Mouse (Mus musculus) liver, postnatal 0 days (tissue): ENCODE results near the gene Rnf43. TPM values are rescaled to one million over a fixed set of nuclear protein-coding genes. Genes with fewer than 3 reads are reported as not detected.

Experiments used
- ATAC-seq: fragments of 200-750 bp; cut with Nextera tagmentation; 2 replicates; pipeline ENCODE4 v1.8.0; 2017; ENCODE audit warnings: mild to moderate bottlenecking, moderate library complexity
- DNase-seq: peaks from one replicate; pipeline ENCODE4 v3.0.0-alpha.2; 2016
- H3K27ac ChIP-seq: fragments of 300-500 bp; sonication (generic); 2 replicates; pipeline ENCODE4 v1.5.1; 2014; ENCODE audit warnings: antibody characterized with exemption, moderate library complexity, mild to moderate bottlenecking, low read depth
- H3K27me3 ChIP-seq: fragments of 300-500 bp; sonication (generic); 2 replicates; pipeline ENCODE4 v1.6.1; 2014; ENCODE audit warnings: low read length, control low read depth, mixed read lengths; ENCODE audit not compliant: insufficient read depth
- H3K36me3 ChIP-seq: fragments of 300-500 bp; sonication (generic); replicated peaks from 2 replicates; pipeline ENCODE4 v1.6.1; 2014; ENCODE audit warnings: mild to moderate bottlenecking, control low read depth, low read length, moderate library complexity, mixed read lengths; ENCODE audit not compliant: insufficient read depth
- H3K4me1 ChIP-seq: fragments of 300-500 bp; sonication (generic); 2 replicates; pipeline ENCODE4 v1.6.1; 2014; ENCODE audit warnings: antibody characterized with exemption, mild to moderate bottlenecking, control low read depth; ENCODE audit not compliant: insufficient read depth
- H3K4me2 ChIP-seq: fragments of 300-500 bp; sonication (generic); 2 replicates; pipeline ENCODE4 v1.6.1; 2014; ENCODE audit warnings: low read depth, mild to moderate bottlenecking, low read length, moderate library complexity, mixed read lengths
- H3K4me3 ChIP-seq: fragments of 300-500 bp; sonication (generic); 2 replicates; pipeline ENCODE4 v1.5.1; 2014; ENCODE audit warnings: low read depth, low read length
- H3K9ac ChIP-seq: fragments of 300-500 bp; sonication (generic); replicated peaks from 2 replicates; pipeline ENCODE4 v1.6.1; 2014; ENCODE audit warnings: mild to moderate bottlenecking, moderate library complexity
- H3K9me3 ChIP-seq: fragments of 300-500 bp; sonication (generic); 2 replicates; pipeline ENCODE4 v1.6.1; 2016; ENCODE audit warnings: mild to moderate bottlenecking, control low read depth, low read length, mixed read lengths
- CTCF ChIP-seq: sonication (generic); IDR thresholded peaks from 2 replicates; pipeline ENCODE4 v1.5.1; 2016; ENCODE audit warnings: antibody characterized with exemption, low read depth
- EP300 ChIP-seq: IDR thresholded peaks from 2 replicates; pipeline ENCODE4 v1.6.1; 2016; ENCODE audit warnings: antibody characterized with exemption, low read depth, mild to moderate bottlenecking
- WGBS: fragments of 180-500 bp; shearing (Covaris S2); extraction: QIAGEN DNeasy Blood & Tissue Kit; methylation state at CpG from one replicate; pipeline ENCODE4 v1.1.7; 2014; ENCODE audit not compliant: insufficient replicate concordance; 5-methylcytosine and 5-hydroxymethylcytosine counted together
- polyA plus RNA-seq: library from polyadenylated mRNA; unstranded; fragments of >200 nt; fragmentation: Nextera tagmentation; extraction: Ambion mirVana; gene quantifications from 2 replicates; pipeline ENCODE4 v1.2.1, GENCODE M21; 2015

The Rnf43 gene
- polyA plus RNA-seq, 1 experiment from 2014 or later: 4.2 TPM

GRCm38 (mm10) chr11:87757001-87757954, 94.8 kb downstream of the Rnf43 start:
- peak; percentile 44 for DNase-seq
- H3K27ac ChIP-seq: peak overlapping the region; percentile 99

GRCm38 (mm10) chr11:87758161-87758911, 95.8 kb downstream of the Rnf43 start:
- H3K36me3 ChIP-seq: peaks cover 13% of the 10 kb centered on the region
- no peaks in the 10 kb centered on the region for H3K9me3 ChIP-seq
- DNase-seq (peak; percentile 37), ATAC-seq (0 out of 2 replicates have a peak, but pooled peaks have one; percentile 6)
- 45% methylated on average over 7 of the region's 7 CpGs for WGBS
- H3K4me2 ChIP-seq: peak overlapping the region; percentile 68
- peak overlapping the region; percentile 99; the same call in 1 of the 2 replicates for H3K27ac ChIP-seq
- TF ChIP-seq EP300: no peak
- no peak for TF ChIP-seq CTCF
- peak overlapping the region; percentile 92 for H3K4me3 ChIP-seq
- peaks cover 24% of the 10 kb centered on the region for H3K27me3 ChIP-seq
- H3K9ac ChIP-seq: peak overlapping the region; percentile 26; the same call in 1 of the 2 replicates
- H3K4me1 ChIP-seq: peaks cover 17% of the 10 kb centered on the region

More at GRCm38 (mm10) chr11:87757001-87757954, 94.8 kb downstream of the Rnf43 start:
- Histone ChIP-seq H3K9me3 (no peaks in the 10 kb centered on the region), H3K27me3 (peaks cover 13% of the 10 kb centered on the region), H3K4me2 (peak overlapping the region; percentile 68), H3K9ac (peak overlapping the region; percentile 94), H3K36me3 (peaks cover 13% of the 10 kb centered on the region), H3K4me1 (peaks cover 27% of the 10 kb centered on the region), H3K4me3 (peak overlapping the region; percentile 92)
- TF ChIP-seq CTCF: no peak
- 0 out of 2 replicates have a peak, but pooled peaks have one; percentile 33 for TF ChIP-seq EP300
- WGBS: 37% methylated on average over 25 of the region's 25 CpGs
- no peak for ATAC-seq

GRCm38 (mm10) chr11:87758957-87759608, 96.6 kb downstream of the Rnf43 start:
- Histone ChIP-seq H3K36me3 (peaks cover 13% of the 10 kb centered on the region), H3K9ac (no peak overlapping the region), H3K4me1 (peaks cover 14% of the 10 kb centered on the region), H3K9me3 (no peaks in the 10 kb centered on the region), H3K4me2 (no peak overlapping the region), H3K27me3 (peaks cover 31% of the 10 kb centered on the region), H3K4me3 (no peak overlapping the region), H3K27ac (peak overlapping the region; percentile 99; the same call in 1 of the 2 replicates)
- WGBS: 32% methylated on average over 4 of the region's 4 CpGs
- DNase-seq (no peak), ATAC-seq (peak; percentile 22)
- TF ChIP-seq EP300 (peak; percentile 37; the same call in 1 of the 2 replicates), CTCF (no peak)

DNA sequence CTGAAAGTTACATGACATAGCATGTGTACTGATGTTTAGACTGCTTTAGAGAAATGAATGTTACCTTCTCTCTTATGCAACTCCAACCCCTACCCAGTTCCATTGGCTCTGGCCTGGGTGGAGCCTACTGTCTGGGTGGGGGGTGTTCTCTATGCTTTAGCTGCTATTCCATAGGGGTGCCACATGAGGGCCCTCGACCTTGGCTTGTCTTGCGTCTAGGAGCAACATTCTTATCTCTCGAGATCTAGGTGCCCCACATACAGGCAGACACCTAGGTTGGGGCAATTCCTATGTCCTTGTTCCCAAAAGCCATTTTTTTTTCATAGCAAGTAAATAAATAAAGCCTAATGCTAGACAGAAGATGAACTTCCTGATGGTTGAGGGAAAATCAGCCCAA, 97.1 kb downstream of the Rnf43 start:
- Histone ChIP-seq H3K4me2 (no peak overlapping the region), H3K9me3 (no peaks in the 10 kb centered on the region), H3K27ac (no peak overlapping the region), H3K9ac (no peak overlapping the region; the same call in 1 of the 2 replicates), H3K27me3 (peaks cover 36% of the 10 kb centered on the region), H3K36me3 (peaks cover 13% of the 10 kb centered on the region), H3K4me1 (peaks cover 13% of the 10 kb centered on the region), H3K4me3 (no peak overlapping the region)
- WGBS: 1% methylated on average over 3 of the region's 3 CpGs
- ATAC-seq: peak; percentile 16
- TF ChIP-seq CTCF (peak; percentile 69), EP300 (no peak)
- peak; percentile 75 for DNase-seq

DNA sequence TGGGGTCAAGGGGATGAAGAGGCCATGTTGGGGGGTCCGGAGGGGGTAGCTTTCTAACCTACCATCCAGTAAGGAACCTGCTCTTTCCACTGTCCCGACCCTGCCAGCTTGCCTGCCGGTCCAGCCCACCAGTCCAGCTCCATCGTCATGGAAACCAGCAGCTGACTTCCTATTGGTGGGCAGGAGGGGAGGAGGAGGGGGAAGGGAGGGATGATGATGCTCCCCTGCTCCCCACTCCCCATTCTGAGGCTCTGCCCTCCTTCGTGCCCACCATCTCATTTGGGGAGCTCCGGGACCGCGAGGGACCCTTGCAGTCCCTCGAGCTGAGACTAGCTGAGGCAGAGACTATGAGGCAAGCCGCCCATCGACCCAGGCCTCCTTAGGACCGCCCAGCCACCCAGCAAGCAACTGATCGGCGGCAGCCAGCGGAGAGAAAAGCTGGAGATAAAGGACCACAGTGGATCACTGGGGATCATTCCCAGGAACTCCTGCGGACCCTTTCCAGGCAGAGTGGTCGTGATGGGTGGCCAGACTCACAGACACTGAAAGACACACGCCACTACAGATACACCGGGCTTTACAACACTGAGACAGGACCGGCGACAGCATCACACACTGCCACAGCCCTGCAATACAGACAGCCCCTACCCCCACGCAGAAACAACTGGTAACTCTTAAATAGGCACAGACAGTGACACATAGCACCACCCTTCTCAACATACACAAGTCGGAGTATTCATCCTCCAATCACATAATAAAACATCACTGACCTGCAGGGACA, 98.0 kb downstream of the Rnf43 start, which contains the start of gene Tspoap1:
TSS of gene Tspoap1 (plus strand) at position 241 of the 781 bp plus-strand sequence.
- ATAC-seq: no peak
- WGBS: 10% methylated on average over 23 of the region's 23 CpGs

More for the DNA sequence above, 98.0 kb downstream of the Rnf43 start, which contains the start of gene Tspoap1:
- peaks cover 45% of the 10 kb centered on the region for H3K27me3 ChIP-seq
- peaks cover 13% of the 10 kb centered on the region for H3K36me3 ChIP-seq
- DNase-seq: peak; percentile 53
- no peak for TF ChIP-seq EP300
- no peak for TF ChIP-seq CTCF
- H3K4me3 ChIP-seq: no peak within 1 kb of the TSS
- no peak within 1 kb of the TSS for H3K4me2 ChIP-seq
- H3K27ac ChIP-seq: no peak within 1 kb of the TSS
- H3K9me3 ChIP-seq: no peaks in the 10 kb centered on the region
- peaks cover 8% of the 10 kb centered on the region; the same call in 1 of the 2 replicates for H3K4me1 ChIP-seq
- H3K9ac ChIP-seq: no peak within 1 kb of the TSS; the same call in none of the 2 replicates
